Mouse (Mus musculus) lung, embryonic 14.5 days (tissue): Measurements from ENCODE around the gene Slc2a5. TPM values are rescaled to one million over a fixed set of nuclear protein-coding genes. Genes with fewer than 3 reads are reported as not detected.

Experiments used
- ATAC-seq: fragments of 200-750 bp; cut with Nextera tagmentation; 2 replicates; pipeline ENCODE4 v1.8.0; 2017; ENCODE audit warnings: mild to moderate bottlenecking, moderate TSS enrichment, moderate library complexity; ENCODE audit not compliant: insufficient read depth
- DNase-seq: peaks from one replicate; pipeline ENCODE4 v3.0.0-alpha.2; 2015
- H3K27ac ChIP-seq: fragments of 300-500 bp; sonication (generic); 2 replicates; pipeline ENCODE4 v1.5.1; 2014; ENCODE audit warnings: low read depth, mild to moderate bottlenecking, moderate library complexity
- H3K27me3 ChIP-seq: fragments of 300-500 bp; sonication (generic); 2 replicates; pipeline ENCODE4 v1.6.1; 2014; ENCODE audit warnings: low read length, control low read depth; ENCODE audit not compliant: insufficient read depth
- H3K36me3 ChIP-seq: fragments of 300-500 bp; sonication (generic); 2 replicates; pipeline ENCODE4 v1.6.1; 2014; ENCODE audit warnings: control low read depth; ENCODE audit not compliant: insufficient read depth
- H3K4me1 ChIP-seq: fragments of 300-500 bp; sonication (generic); 2 replicates; pipeline ENCODE4 v1.6.1; 2014; ENCODE audit warnings: antibody characterized with exemption, control low read depth; ENCODE audit not compliant: insufficient read depth
- H3K4me2 ChIP-seq: fragments of 300-500 bp; sonication (generic); 2 replicates; pipeline ENCODE4 v1.6.1; 2014; ENCODE audit warnings: mild to moderate bottlenecking
- H3K4me3 ChIP-seq: fragments of 300-500 bp; sonication (generic); 2 replicates; pipeline ENCODE4 v1.5.1; 2014; ENCODE audit warnings: low read depth, low read length
- H3K9ac ChIP-seq: fragments of 300-500 bp; sonication (generic); 2 replicates; pipeline ENCODE4 v1.6.1; 2014
- H3K9me3 ChIP-seq: fragments of 300-500 bp; sonication (generic); 2 replicates; pipeline ENCODE4 v1.6.1; 2016; ENCODE audit warnings: low read depth, low read length, control low read depth
- CTCF ChIP-seq: IDR thresholded peaks from 2 replicates; pipeline ENCODE4 v1.5.1; 2016; ENCODE audit warnings: antibody characterized with exemption, low read depth
- WGBS: fragments of 180-500 bp; shearing (Covaris S2); extraction: QIAGEN DNeasy Blood & Tissue Kit; methylation state at CpG from one replicate; pipeline ENCODE4 v1.1.7; 2014; 5-methylcytosine and 5-hydroxymethylcytosine counted together
- polyA plus RNA-seq: library from polyadenylated mRNA; unstranded; fragments of >200 nt; fragmentation: Nextera tagmentation; extraction: Ambion mirVana; gene quantifications from 2 replicates; pipeline ENCODE4 v1.2.1, GENCODE M21; 2014

Slc2a5 gene
- polyA plus RNA-seq, 1 experiment from 2014 or later = 0.70 TPM

DNA sequence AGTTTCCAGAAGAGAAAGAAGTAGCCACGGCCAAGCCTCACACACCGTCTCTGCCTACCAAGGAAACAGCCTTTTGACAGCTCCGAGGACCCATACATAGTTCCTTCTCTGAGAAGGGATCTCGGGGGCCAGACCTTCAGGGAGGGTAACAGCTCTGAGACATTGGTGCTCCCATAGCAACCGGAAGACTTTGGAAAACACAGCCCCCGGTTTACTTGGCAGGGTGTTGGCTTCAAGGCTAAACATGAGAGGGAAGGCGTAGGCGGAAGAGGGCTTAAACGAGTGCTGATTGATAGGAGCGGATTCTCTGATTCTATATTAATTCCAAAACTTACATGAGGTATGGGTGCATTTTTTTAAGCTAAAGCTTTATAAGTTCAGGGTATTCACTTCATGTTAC is 49.3 kb downstream of the Slc2a5 start:
- H3K9me3 ChIP-seq = no peaks in the 10 kb centered on the region
- no peak overlapping the region for H3K27ac ChIP-seq
- no peak for ATAC-seq
- no peaks in the 10 kb centered on the region for H3K4me1 ChIP-seq
- TF ChIP-seq CTCF = no peak
- peak; percentile 25 for DNase-seq
- no peak overlapping the region for H3K4me3 ChIP-seq
- H3K27me3 ChIP-seq = no peaks in the 10 kb centered on the region
- H3K36me3 ChIP-seq = no peaks in the 10 kb centered on the region
- H3K4me2 ChIP-seq = no peak overlapping the region
- no peak overlapping the region for H3K9ac ChIP-seq
- 63% methylated on average over 10 of the region's 10 CpGs for WGBS

DNA sequence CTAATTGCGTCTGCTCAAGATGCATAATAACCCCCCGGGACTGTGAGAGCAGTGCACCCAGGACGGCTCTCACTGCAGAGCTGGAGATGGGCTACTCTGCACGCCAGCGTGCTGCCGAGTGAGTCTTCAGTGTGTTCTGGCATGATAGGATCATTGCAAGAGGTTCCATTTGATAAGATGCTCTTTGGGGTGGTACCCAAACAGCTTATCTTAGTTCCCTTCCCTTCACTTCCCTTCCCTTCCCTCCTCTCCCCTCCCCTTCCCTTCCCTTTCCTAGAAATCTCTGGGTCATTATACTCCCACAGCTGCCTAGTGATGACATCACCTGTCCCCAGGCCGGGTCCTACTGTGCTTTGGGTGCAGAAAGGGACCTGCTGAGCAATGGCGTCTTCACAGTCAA is 53.0 kb downstream of the Slc2a5 start:
- Histone ChIP-seq H3K4me3 (no peak overlapping the region), H3K9me3 (no peaks in the 10 kb centered on the region), H3K4me2 (no peak overlapping the region), H3K27me3 (no peaks in the 10 kb centered on the region), H3K27ac (no peak overlapping the region), H3K9ac (no peak overlapping the region), H3K36me3 (no peaks in the 10 kb centered on the region), H3K4me1 (no peaks in the 10 kb centered on the region)
- WGBS = 62% methylated on average over 8 of the region's 8 CpGs
- ATAC-seq (no peak), DNase-seq (no peak)
- TF ChIP-seq CTCF = no peak

DNA sequence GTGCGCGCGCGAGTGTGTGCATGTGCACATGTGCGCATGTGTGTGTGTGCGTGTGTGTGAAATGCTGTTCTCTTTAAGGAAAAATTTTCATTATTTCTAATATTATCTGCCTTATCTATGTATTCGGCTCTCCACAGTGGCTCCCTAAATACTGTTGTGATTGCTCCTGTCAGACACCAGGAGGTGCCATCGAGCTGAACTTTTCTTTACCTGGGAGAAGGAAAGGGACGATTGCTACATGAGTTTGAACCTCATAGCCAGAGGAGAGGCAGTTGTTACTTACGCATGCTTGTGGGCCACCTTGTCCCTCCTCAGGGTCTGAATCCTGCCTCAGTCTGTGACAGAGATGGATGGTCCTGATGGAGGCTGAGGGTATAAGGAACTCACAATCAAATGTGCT is 54.2 kb downstream of the Slc2a5 start:
- H3K27me3 ChIP-seq = no peaks in the 10 kb centered on the region
- no peak overlapping the region for H3K9ac ChIP-seq
- H3K36me3 ChIP-seq = no peaks in the 10 kb centered on the region
- 55% methylated on average over 10 of the region's 10 CpGs for WGBS
- no peak for ATAC-seq
- H3K9me3 ChIP-seq = no peaks in the 10 kb centered on the region
- no peaks in the 10 kb centered on the region for H3K4me1 ChIP-seq
- no peak overlapping the region for H3K27ac ChIP-seq
- DNase-seq = peak; percentile 59
- H3K4me2 ChIP-seq = no peak overlapping the region
- peak; percentile 68 for TF ChIP-seq CTCF
- H3K4me3 ChIP-seq = no peak overlapping the region

DNA sequence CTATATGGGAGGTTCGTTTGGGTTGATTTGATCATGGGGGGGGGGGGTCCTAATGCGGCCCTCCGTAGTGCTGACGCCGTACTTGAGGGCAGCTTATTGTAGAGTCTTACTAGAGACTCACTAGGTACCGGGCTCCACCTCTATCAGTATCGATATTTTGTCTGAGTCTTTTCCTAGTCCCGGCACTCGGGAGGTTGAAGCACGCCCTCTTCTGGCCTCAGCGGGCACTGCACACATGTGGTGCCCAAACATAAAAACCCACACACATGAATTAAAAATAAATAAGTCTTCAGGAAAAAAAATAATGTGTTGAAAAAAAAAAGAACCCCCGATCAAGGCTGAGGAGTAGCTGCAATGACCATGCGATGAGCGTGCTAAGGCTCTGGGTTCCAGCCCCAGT is 54.9 kb downstream of the Slc2a5 start:
- WGBS = 92% methylated on average over 14 of the region's 14 CpGs
- Histone ChIP-seq H3K9ac (no peak overlapping the region), H3K36me3 (no peaks in the 10 kb centered on the region), H3K9me3 (no peaks in the 10 kb centered on the region), H3K27ac (no peak overlapping the region), H3K27me3 (no peaks in the 10 kb centered on the region), H3K4me3 (no peak overlapping the region), H3K4me1 (no peaks in the 10 kb centered on the region), H3K4me2 (no peak overlapping the region)
- DNase-seq (no peak), ATAC-seq (no peak)
- peak; percentile 21; the same call in 1 of the 2 replicates for TF ChIP-seq CTCF

DNA sequence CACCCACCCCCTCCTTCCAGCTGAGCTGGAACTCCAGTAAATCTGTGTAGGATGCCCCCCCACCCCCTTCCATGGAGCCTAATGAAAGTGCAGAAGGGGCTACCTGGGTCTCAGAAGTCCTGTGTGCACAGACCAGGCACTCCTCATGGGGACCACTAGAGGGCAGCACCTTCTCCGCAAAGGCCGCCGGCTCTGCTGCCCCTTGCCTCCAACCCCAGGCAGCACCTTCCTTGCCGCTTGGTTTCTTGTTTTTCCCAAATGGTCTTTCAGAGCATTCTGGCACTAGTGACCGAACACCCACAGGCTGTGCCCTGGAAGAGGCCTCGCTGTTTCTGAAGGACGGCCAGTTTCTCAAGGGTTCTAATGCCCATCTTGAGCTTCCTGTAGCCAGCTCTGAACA is 57.5 kb downstream of the Slc2a5 start:
- H3K4me3 ChIP-seq = no peak overlapping the region
- ATAC-seq = peak; percentile 71
- peak; percentile 88 for TF ChIP-seq CTCF
- H3K36me3 ChIP-seq = no peaks in the 10 kb centered on the region
- H3K27ac ChIP-seq = no peak overlapping the region
- peak; percentile 81 for DNase-seq
- 7% methylated on average over 7 of the region's 7 CpGs for WGBS
- no peak overlapping the region for H3K9ac ChIP-seq
- H3K4me2 ChIP-seq = peak overlapping the region; percentile 44
- no peaks in the 10 kb centered on the region for H3K27me3 ChIP-seq
- no peaks in the 10 kb centered on the region for H3K9me3 ChIP-seq
- H3K4me1 ChIP-seq = no peaks in the 10 kb centered on the region

DNA sequence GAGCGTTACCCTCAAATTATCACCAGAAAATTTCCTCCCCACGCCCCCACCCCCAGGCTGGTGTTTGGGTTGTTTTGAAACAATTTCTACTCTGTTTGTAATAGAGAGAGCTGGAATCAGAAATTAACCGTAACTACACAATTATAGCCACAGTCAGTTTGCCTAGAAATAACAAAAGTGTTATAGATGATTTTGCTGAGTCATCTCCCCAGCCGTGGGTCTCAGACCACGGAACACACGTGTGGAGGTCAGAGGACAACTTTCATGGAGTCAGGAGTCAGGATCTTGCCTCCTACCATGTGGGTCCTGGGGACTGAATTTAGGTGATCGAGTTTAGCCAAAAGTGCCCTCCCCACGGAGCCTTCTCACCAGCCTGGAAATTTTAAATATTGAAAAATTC is 58.0 kb downstream of the Slc2a5 start:
- ATAC-seq (no peak), DNase-seq (no peak)
- no peak for TF ChIP-seq CTCF
- Histone ChIP-seq H3K27me3 (no peaks in the 10 kb centered on the region), H3K9me3 (no peaks in the 10 kb centered on the region), H3K4me3 (no peak overlapping the region), H3K27ac (no peak overlapping the region), H3K36me3 (no peaks in the 10 kb centered on the region), H3K4me2 (no peak overlapping the region), H3K9ac (no peak overlapping the region), H3K4me1 (no peaks in the 10 kb centered on the region)
- 66% methylated on average over 8 of the region's 8 CpGs for WGBS

DNA sequence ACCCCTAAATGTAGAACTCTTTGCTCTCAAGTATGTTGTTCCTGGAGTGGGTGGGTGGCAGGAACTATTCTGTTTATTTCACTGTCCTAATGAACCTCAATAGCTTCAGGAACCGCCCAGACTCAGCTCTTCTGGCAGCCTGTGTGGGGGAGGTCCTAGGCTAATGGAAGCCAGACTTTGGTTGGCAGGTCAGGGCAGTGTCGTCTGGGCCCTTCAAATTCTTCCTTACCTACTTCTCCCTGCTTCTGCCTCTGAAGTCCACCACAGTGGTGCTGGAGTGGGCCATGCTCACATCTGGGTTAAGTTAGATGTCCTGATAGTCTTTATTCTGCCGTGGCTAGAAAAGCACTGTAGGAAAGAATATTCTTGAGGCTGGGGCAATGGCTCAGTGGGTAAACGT is 59.0 kb downstream of the Slc2a5 start:
- H3K4me1 ChIP-seq = no peaks in the 10 kb centered on the region
- no peak overlapping the region for H3K4me2 ChIP-seq
- H3K27ac ChIP-seq = no peak overlapping the region
- 42% methylated on average over 4 of the region's 4 CpGs for WGBS
- no peaks in the 10 kb centered on the region for H3K9me3 ChIP-seq
- no peak for ATAC-seq
- H3K27me3 ChIP-seq = no peaks in the 10 kb centered on the region
- H3K9ac ChIP-seq = no peak overlapping the region
- H3K36me3 ChIP-seq = no peaks in the 10 kb centered on the region
- DNase-seq = no peak
- no peak overlapping the region for H3K4me3 ChIP-seq
- no peak for TF ChIP-seq CTCF

DNA sequence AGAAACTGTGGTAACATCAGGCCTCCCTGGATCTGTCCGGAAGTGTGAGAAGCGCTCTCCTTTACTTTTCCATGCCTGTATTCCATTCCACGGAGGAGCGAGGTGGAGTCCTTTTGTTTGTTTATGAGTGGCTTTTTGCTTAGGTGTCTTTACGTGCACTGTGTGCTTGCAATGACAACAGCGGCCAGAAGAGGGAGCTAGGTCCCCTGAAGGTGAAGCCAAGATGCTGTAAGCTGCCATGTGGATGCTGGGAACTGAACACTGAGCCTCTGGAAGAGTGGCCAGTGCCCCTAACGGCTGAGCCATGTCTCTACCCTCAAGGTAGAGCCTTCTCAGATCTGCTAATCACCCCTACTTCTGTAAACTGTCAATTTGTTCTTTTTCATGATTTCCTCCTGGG is 62.2 kb downstream of the Slc2a5 start:
- 81% methylated on average over 7 of the region's 7 CpGs for WGBS
- DNase-seq = no peak
- Histone ChIP-seq H3K9me3 (no peaks in the 10 kb centered on the region), H3K4me1 (no peaks in the 10 kb centered on the region), H3K27me3 (no peaks in the 10 kb centered on the region), H3K9ac (no peak overlapping the region), H3K36me3 (no peaks in the 10 kb centered on the region), H3K27ac (no peak overlapping the region), H3K4me3 (no peak overlapping the region), H3K4me2 (no peak overlapping the region)
- ATAC-seq = no peak
- peak; percentile 29; the same call in 1 of the 2 replicates for TF ChIP-seq CTCF
